In the genomic region with DNA sequence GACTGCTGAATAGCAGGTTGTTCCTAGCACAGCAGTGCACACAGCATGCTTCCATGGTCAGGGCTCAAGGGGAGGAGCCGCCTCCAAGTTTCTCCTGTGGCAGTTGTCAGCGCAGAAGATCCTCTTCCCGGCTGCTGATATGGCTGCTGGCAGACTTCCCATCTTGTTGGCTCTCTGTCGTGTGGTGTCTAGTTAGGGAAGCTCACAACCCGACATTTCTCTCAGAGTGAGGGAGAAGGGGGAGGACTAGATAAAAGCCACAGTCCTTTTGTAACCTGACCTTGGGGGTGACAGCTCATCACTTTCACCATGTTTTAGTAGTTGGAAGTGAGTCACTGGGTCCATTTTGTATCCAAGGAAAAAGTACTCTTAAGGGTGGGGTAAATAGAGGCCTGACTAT, we compare ENCODE assay signal across 11 mouse cellular contexts. TPM values are rescaled to one million over a fixed set of nuclear protein-coding genes. Genes with fewer than 3 reads are reported as not detected.
DNase-seq lines count a peak whose midpoint lies in the region; ATAC-seq and TF ChIP-seq lines count a peak whose summit lies in the region.
"Had no signal": no experiment of that assay in that cellular context is flagged by ENCODE, and none has a peak within 500 bp of the region (broad histone marks: within the 10 kb centered on the region; RNA-seq: fewer than 3 reads in every experiment).

No protein-coding gene starts in this region.

- WGBS in heart, embryonic 16.5 days, result 13% methylated on average over 5 of the region's 5 CpGs
- 39% methylated on average over 5 of the region's 5 CpGs for WGBS in stomach, postnatal 0 days

- peak; percentile 49 for ATAC-seq in heart, embryonic 16.5 days (replicated peaks; ENCODE audit: extremely low read depth, insufficient read depth, low FRiP score)
- no peak for ATAC-seq in stomach, postnatal 0 days (ENCODE audit: low FRiP score, low TSS enrichment)

- peak overlapping the region; percentile 9; the same call in 1 of the 2 replicates for H3K4me2 ChIP-seq in heart, embryonic 16.5 days (ENCODE audit: low read depth, low read length)
- no peak overlapping the region for H3K4me2 ChIP-seq in stomach, postnatal 0 days (replicated peaks; ENCODE audit: low read depth)

- H3K27ac ChIP-seq in heart, embryonic 16.5 days (ENCODE audit: low read length), result peak overlapping the region; percentile 69
- no peak overlapping the region for H3K27ac ChIP-seq in stomach, postnatal 0 days (replicated peaks)

- no peak overlapping the region for H3ac ChIP-seq in C2C12 (ENCODE audit: control insufficient read depth, insufficient read length, low read depth)

- H3K9ac ChIP-seq in heart, embryonic 16.5 days (ENCODE audit: low read length), result no peak overlapping the region
- no peak overlapping the region for H3K9ac ChIP-seq in stomach, postnatal 0 days (ENCODE audit: low read length)

- no peaks in the 10 kb centered on the region for H3K36me3 ChIP-seq in C2C12 (ENCODE audit: control insufficient read depth, insufficient read depth)
- peaks cover 5% of the 10 kb centered on the region; the same call in 1 of the 2 replicates for H3K36me3 ChIP-seq in heart, embryonic 16.5 days (ENCODE audit: control insufficient read depth, insufficient read depth)
- no peaks in the 10 kb centered on the region for H3K36me3 ChIP-seq in stomach, postnatal 0 days (ENCODE audit: control insufficient read depth, insufficient read depth, low read length)

- peak; percentile 14 for DNase-seq in kidney, adult 9 months
- no peak for DNase-seq in kidney, adult 18-20 months
- peak; percentile 91 to 96 for DNase-seq in adrenal gland, adult (ENCODE audit: inconsistent age in 2 of 2, low spot score in 1 of 2)
- no peak for DNase-seq in c-Kit-positive CD71-positive TER-119-positive erythroid progenitor cells, embryonic 14.5 days (ENCODE audit: low spot score)
- no peak for DNase-seq in natural killer cell, adult 2 months (ENCODE audit: low spot score in 2 of 2)
- no peak for DNase-seq in stomach, postnatal 0 days (ENCODE audit: low spot score)
- DNase-seq: retina, postnatal 1 day; thymus, postnatal 25 days had no signal

- peaks cover 2% of the 10 kb centered on the region for H3K79me3 ChIP-seq in C2C12 (ENCODE audit: low read depth)

- TF ChIP-seq EP300 in stomach, postnatal 0 days (optimal IDR thresholded peaks at IDR 0.05), result no peak

- peaks cover 16% of the 10 kb centered on the region for H3K79me2 ChIP-seq in C2C12 (ENCODE audit: control insufficient read depth, insufficient read depth)

- H3K27me3 ChIP-seq in C2C12 (ENCODE audit: control insufficient read depth, insufficient read depth, insufficient read length), result no peaks in the 10 kb centered on the region
- no peaks in the 10 kb centered on the region for H3K27me3 ChIP-seq in heart, embryonic 16.5 days (ENCODE audit: control insufficient read depth, insufficient read depth, low read length)
- H3K27me3 ChIP-seq in stomach, postnatal 0 days (ENCODE audit: control insufficient read depth, insufficient read depth, low read length), result no peaks in the 10 kb centered on the region

- H3K4me1 ChIP-seq in heart, embryonic 16.5 days (ENCODE audit: control insufficient read depth, insufficient read depth, low read length), result peaks cover 52% of the 10 kb centered on the region
- peaks cover 6% of the 10 kb centered on the region for H3K4me1 ChIP-seq in stomach, postnatal 0 days (replicated peaks; ENCODE audit: control insufficient read depth, insufficient read depth)

- TF ChIP-seq CTCF in C2C12 (IDR thresholded peaks at IDR 0.05; ENCODE audit: control insufficient read depth, insufficient read depth, insufficient read length), result no peak
- no peak for TF ChIP-seq CTCF in stomach, postnatal 0 days (IDR thresholded peaks at IDR 0.05; ENCODE audit: low read depth)

- H3K9me3 ChIP-seq in heart, embryonic 16.5 days (replicated peaks; ENCODE audit: control insufficient read depth, low read length), result peaks cover 4% of the 10 kb centered on the region; the same call in 1 of the 2 replicates
- no peaks in the 10 kb centered on the region for H3K9me3 ChIP-seq in stomach, postnatal 0 days (ENCODE audit: control insufficient read depth, low read length)

- no peak overlapping the region for H3K4me3 ChIP-seq in C2C12 (ENCODE audit: insufficient read depth, poor library complexity, severe bottlenecking)
- no peak overlapping the region for H3K4me3 ChIP-seq in heart, embryonic 16.5 days (ENCODE audit: low read length)
- no peak overlapping the region for H3K4me3 ChIP-seq in stomach, postnatal 0 days (ENCODE audit: low read depth, low read length)
- H3K4me3 ChIP-seq: left cerebral cortex, adult 2 months had no signal

TF ChIP-seq in C2C12, 6 proteins besides CTCF, POLR2A, EP300 and RAD21:
- TF ChIP-seq MYOD1 (IDR thresholded peaks at IDR 0.05; ENCODE audit: control insufficient read depth, insufficient read length, low read depth) (no peak), MAX (IDR thresholded peaks at IDR 0.05) (peak; percentile 65), FOSL1 (IDR thresholded peaks at IDR 0.05; ENCODE audit: insufficient read depth, low read length, poor library complexity, severe bottlenecking) (peak; percentile 13)

RNA-seq across cellular contexts. Expression of a gene that starts 6.4 kb away (rescaled TPM):
- 50.6 TPM for polyA plus RNA-seq in C2C12 (2012; fragmentation: generic; extraction: Trizol)
- polyA plus RNA-seq in heart, embryonic 16.5 days (2015; fragmentation: Nextera tagmentation; extraction: Ambion mirVana), result 30.0 and 34.2 TPM in 2 replicates
- 12.7 and 14.2 TPM in 2 replicates for polyA plus RNA-seq in stomach, postnatal 0 days (2015; fragmentation: Nextera tagmentation; extraction: Ambion mirVana)

RNA-seq across cellular contexts. Expression of a gene that starts 47.8 kb away (rescaled TPM):
- polyA plus RNA-seq in C2C12 (2012; fragmentation: generic; extraction: Trizol), result not detected
- polyA plus RNA-seq in heart, embryonic 16.5 days (2015; fragmentation: Nextera tagmentation; extraction: Ambion mirVana), result 0.30 and 0.69 TPM in 2 replicates
- polyA plus RNA-seq in stomach, postnatal 0 days (2015; fragmentation: Nextera tagmentation; extraction: Ambion mirVana), result 0.24 and 0.36 TPM in 2 replicates

Comparison
In these comparisons a context has a peak if more than half of its experiments do, and no peak if none do; other contexts are left out.
1. DNase-seq: peak in kidney, adult 9 months (single experiment) and adrenal gland, adult (2 of 2); none in kidney, adult 18-20 months (single experiment), c-Kit-positive CD71-positive TER-119-positive erythroid progenitor cells, embryonic 14.5 days (single experiment), natural killer cell, adult 2 months (0 of 2) and stomach, postnatal 0 days (single experiment).